8 mouse cellular contexts compared by ENCODE assay signal in genomic region chr7:38267006-38267680, GRCm38 (mm10). TPM values are rescaled to one million over a fixed set of nuclear protein-coding genes. Genes with fewer than 3 reads are reported as not detected.
A peak's percentile ranks its signal among the peaks of the same experiment; 100 is the strongest.
DNase-seq lines count a peak whose midpoint lies in the region; ATAC-seq and TF ChIP-seq lines count a peak whose summit lies in the region.

No protein-coding gene starts in this region.

- peak; percentile 62 for DNase-seq in intestine, embryonic 14.5 days (ENCODE audit: low spot score)
- peak; percentile 51 to 59 for DNase-seq in B cell, adult 2 months
- DNase-seq in adrenal gland, adult 18-20 months (ENCODE audit: low spot score in 2 of 2), result peak; percentile 41 to 45
- DNase-seq in embryo, embryonic 10.5 days (ENCODE audit: low spot score), result peak; percentile 70
- peak; percentile 62 for DNase-seq in thymus, postnatal 0 days (ENCODE audit: low spot score)

- H3K4me2 ChIP-seq in intestine, embryonic 14.5 days (ENCODE audit: low read length), result no peak overlapping the region
- no peak overlapping the region for H3K4me2 ChIP-seq in intestine, embryonic 15.5 days (replicated peaks)
- no peak overlapping the region for H3K4me2 ChIP-seq in intestine, postnatal 0 days (replicated peaks; ENCODE audit: low read depth)

- peaks cover 68% of the 10 kb centered on the region for H3K36me3 ChIP-seq in intestine, embryonic 14.5 days (ENCODE audit: control insufficient read depth, insufficient read depth, low read length)
- peaks cover 46% of the 10 kb centered on the region for H3K36me3 ChIP-seq in intestine, embryonic 15.5 days
- peaks cover 44% of the 10 kb centered on the region for H3K36me3 ChIP-seq in intestine, postnatal 0 days (ENCODE audit: control insufficient read depth, insufficient read depth)

- ATAC-seq in intestine, embryonic 14.5 days (replicated peaks; ENCODE audit: low FRiP score, low TSS enrichment, low read depth), result no peak
- no peak for ATAC-seq in intestine, embryonic 15.5 days
- ATAC-seq in intestine, postnatal 0 days, result 0 out of 2 replicates have a peak, but pooled peaks have one; percentile 33
- ATAC-seq in megakaryocyte, adult 5-6 weeks (ENCODE audit: poor library complexity, severe bottlenecking), result peak; percentile 50

- peaks cover 5% of the 10 kb centered on the region for H3K4me1 ChIP-seq in intestine, embryonic 14.5 days (replicated peaks; ENCODE audit: control insufficient read depth, insufficient read depth, low read length)
- H3K4me1 ChIP-seq in intestine, embryonic 15.5 days (replicated peaks), result peaks cover 6% of the 10 kb centered on the region; the same call in 1 of the 2 replicates
- peaks cover 6% of the 10 kb centered on the region; the same call in 1 of the 2 replicates for H3K4me1 ChIP-seq in intestine, postnatal 0 days (replicated peaks; ENCODE audit: control insufficient read depth, insufficient read depth, low read length)

- no peaks in the 10 kb centered on the region for H3K9me3 ChIP-seq in intestine, embryonic 14.5 days (ENCODE audit: control insufficient read depth, low read length)
- H3K9me3 ChIP-seq in intestine, embryonic 15.5 days, result no peaks in the 10 kb centered on the region
- no peaks in the 10 kb centered on the region for H3K9me3 ChIP-seq in intestine, postnatal 0 days (ENCODE audit: control insufficient read depth)

- no peak overlapping the region for H3K9ac ChIP-seq in intestine, embryonic 14.5 days (ENCODE audit: low read length)
- no peak overlapping the region for H3K9ac ChIP-seq in intestine, embryonic 15.5 days
- no peak overlapping the region for H3K9ac ChIP-seq in intestine, postnatal 0 days (ENCODE audit: low read depth, low read length)

- WGBS in intestine, embryonic 14.5 days, result 85% methylated on average over 8 of the region's 8 CpGs
- 90% methylated on average over 8 of the region's 8 CpGs for WGBS in intestine, embryonic 15.5 days
- WGBS in intestine, postnatal 0 days, result 89% methylated on average over 8 of the region's 8 CpGs

- no peak overlapping the region for H3K4me3 ChIP-seq in intestine, embryonic 14.5 days (ENCODE audit: low read depth, low read length)
- H3K4me3 ChIP-seq in intestine, embryonic 15.5 days (replicated peaks), result no peak overlapping the region
- H3K4me3 ChIP-seq in intestine, postnatal 0 days (ENCODE audit: low read depth, low read length), result no peak overlapping the region

- no peaks in the 10 kb centered on the region for H3K27me3 ChIP-seq in intestine, embryonic 14.5 days (replicated peaks; ENCODE audit: control insufficient read depth, insufficient read depth, low read length)
- H3K27me3 ChIP-seq in intestine, embryonic 15.5 days (replicated peaks), result no peaks in the 10 kb centered on the region
- H3K27me3 ChIP-seq in intestine, postnatal 0 days (replicated peaks; ENCODE audit: control insufficient read depth, insufficient read depth, low read length), result no peaks in the 10 kb centered on the region

- peak; percentile 82 for TF ChIP-seq CTCF in intestine, postnatal 0 days (IDR thresholded peaks at IDR 0.05; ENCODE audit: low read depth)

- H3K27ac ChIP-seq in intestine, embryonic 14.5 days (ENCODE audit: low read depth), result no peak overlapping the region
- H3K27ac ChIP-seq in intestine, embryonic 15.5 days, result no peak overlapping the region
- H3K27ac ChIP-seq in intestine, postnatal 0 days (ENCODE audit: low read depth, low read length), result no peak overlapping the region

RNA-seq across cellular contexts. Expression of gene Pop4, which starts 4.1 kb away (rescaled TPM):
- polyA plus RNA-seq in intestine, embryonic 14.5 days (2014; fragmentation: Nextera tagmentation; extraction: Ambion mirVana), result 50.9 and 58.2 TPM in 2 replicates
- 35.1 and 47.0 TPM in 2 replicates for polyA plus RNA-seq in intestine, embryonic 15.5 days (2015; fragmentation: Nextera tagmentation; extraction: Ambion mirVana)
- total RNA-seq in adrenal gland, adult 18-20 months (2021), result 10 to 100 TPM; 30.1 to 58.8 TPM
- polyA plus RNA-seq in intestine, postnatal 0 days (2015; fragmentation: Nextera tagmentation; extraction: Ambion mirVana), result 20.6 and 23.2 TPM in 2 replicates
- 31.6 and 33.7 TPM in 2 replicates for total RNA-seq in megakaryocyte, adult 5-6 weeks (2015)
- 31.1 and 33.6 TPM in 2 replicates for total RNA-seq in megakaryocyte, adult 5-6 weeks (2017)
- polyA plus RNA-seq in thymus, postnatal 0 days (2015; fragmentation: Nextera tagmentation; extraction: Ambion mirVana), result 57.9 and 58.9 TPM in 2 replicates

RNA-seq across cellular contexts. Expression of gene Plekhf1, which starts 39.3 kb away (rescaled TPM):
- 2.2 and 2.5 TPM in 2 replicates for polyA plus RNA-seq in intestine, embryonic 14.5 days (2014; fragmentation: Nextera tagmentation; extraction: Ambion mirVana)
- 3.3 TPM in 2 replicates for polyA plus RNA-seq in intestine, embryonic 15.5 days (2015; fragmentation: Nextera tagmentation; extraction: Ambion mirVana)
- total RNA-seq in adrenal gland, adult 18-20 months (2021), result 1 to 10 TPM; 4.0 to 4.2 TPM
- 5.2 and 5.9 TPM in 2 replicates for polyA plus RNA-seq in intestine, postnatal 0 days (2015; fragmentation: Nextera tagmentation; extraction: Ambion mirVana)
- 0.43 and 0.74 TPM in 2 replicates for total RNA-seq in megakaryocyte, adult 5-6 weeks (2015)
- total RNA-seq in megakaryocyte, adult 5-6 weeks (2017), result 1.0 and 1.3 TPM in 2 replicates
- polyA plus RNA-seq in thymus, postnatal 0 days (2015; fragmentation: Nextera tagmentation; extraction: Ambion mirVana), result 8.1 and 8.8 TPM in 2 replicates

Comparison
In these comparisons a context has a peak if more than half of its experiments do, and no peak if none do; other contexts are left out.
1. ATAC-seq: peak in intestine, postnatal 0 days (single experiment) and megakaryocyte, adult 5-6 weeks (single experiment); none in intestine, embryonic 14.5 days (single experiment) and intestine, embryonic 15.5 days (single experiment).
2. Peak in every context shown above with its lines, with median percentiles within 50 percentile points of each other: DNase-seq.